Mouse (Mus musculus): ENCODE measurements at regions not wholly inside any gene's neighbourhood (a gene's known extent, or its start where the extent isn't known, plus 50 kb on each side); places are given as distances from the start of the nearest gene placed in this dataset.

DNA sequence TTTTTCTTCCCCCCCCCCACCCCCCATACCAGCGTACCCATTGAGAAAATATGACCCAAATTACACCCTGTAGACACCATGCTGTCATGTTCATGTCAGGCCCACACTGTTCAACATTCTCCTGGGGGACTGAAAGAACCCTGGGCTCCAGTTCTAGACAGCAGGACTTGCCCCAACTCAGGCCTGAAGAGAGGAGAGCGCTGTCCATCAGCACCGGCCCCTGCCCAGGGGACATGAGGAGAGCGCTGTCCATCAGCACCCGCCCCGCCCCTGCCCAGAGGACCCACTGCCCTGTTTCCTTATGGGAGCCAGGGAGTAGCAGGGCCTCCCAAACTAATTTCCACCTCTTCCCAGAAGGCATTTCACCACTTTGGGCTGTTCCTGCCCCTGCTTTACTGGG is 241.7 kb upstream of the Cdh4 start:
- TF ChIP-seq CTCF (IDR thresholded peaks at IDR 0.05) (no peak), EP300 (IDR thresholded peaks at IDR 0.05) (no peak)
